ENCODE assay signal across 8 mouse cellular contexts in the genomic region with DNA sequence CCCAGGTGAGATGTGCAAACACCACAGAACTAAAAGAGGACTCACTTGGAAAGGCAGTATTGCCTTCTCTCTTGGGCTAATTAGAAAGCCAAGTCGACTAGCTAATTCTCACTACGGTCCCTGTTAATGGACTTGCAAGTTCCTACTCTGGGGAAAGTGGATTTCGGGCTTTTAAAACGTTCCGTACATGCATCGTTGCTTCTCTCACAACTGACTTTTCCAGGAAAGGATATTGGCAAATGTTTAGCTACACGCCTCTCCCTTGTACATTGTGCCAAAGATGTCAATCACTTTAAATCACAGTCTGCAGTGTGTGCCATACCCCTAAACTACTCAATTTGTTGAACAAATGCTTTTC. TPM values are rescaled to one million over a fixed set of nuclear protein-coding genes. Genes with fewer than 3 reads are reported as not detected.
A peak's percentile ranks its signal among the peaks of the same experiment; 100 is the strongest.
DNase-seq lines count a peak whose midpoint lies in the region; ATAC-seq and TF ChIP-seq lines count a peak whose summit lies in the region.

No protein-coding gene starts in this region.

- no peaks in the 10 kb centered on the region for H3K27me3 ChIP-seq in cerebellum, adult 2 months (ENCODE audit: control insufficient read depth, insufficient read depth, low read length)
- no peaks in the 10 kb centered on the region for H3K27me3 ChIP-seq in C2C12 (ENCODE audit: control insufficient read depth, insufficient read depth, insufficient read length)
- no peaks in the 10 kb centered on the region for H3K27me3 ChIP-seq in forebrain, embryonic 15.5 days
- H3K27me3 ChIP-seq in limb, embryonic 15.5 days: no peaks in the 10 kb centered on the region

- no peak for TF ChIP-seq CTCF in cerebellum, adult 2 months (IDR thresholded peaks at IDR 0.05; ENCODE audit: borderline replicate concordance, insufficient read depth, low read depth, low read length)
- TF ChIP-seq CTCF in C2C12 (IDR thresholded peaks at IDR 0.05; ENCODE audit: control insufficient read depth, insufficient read depth, insufficient read length): no peak

- no peak for ATAC-seq in forebrain, embryonic 15.5 days (replicated peaks)
- ATAC-seq in limb, embryonic 15.5 days (ENCODE audit: insufficient number of reproducible peaks, low FRiP score, low TSS enrichment, low read depth): no peak

- peak overlapping the region; percentile 94 for H3K4me3 ChIP-seq in cerebellum, adult 2 months (replicated peaks; ENCODE audit: insufficient read depth, low read depth, low read length)
- peak overlapping the region; percentile 66 for H3K4me3 ChIP-seq in C2C12 (ENCODE audit: insufficient read depth, poor library complexity, severe bottlenecking)
- H3K4me3 ChIP-seq in forebrain, embryonic 15.5 days: peak overlapping the region; percentile 92
- peak overlapping the region; percentile 95 for H3K4me3 ChIP-seq in limb, embryonic 15.5 days

- DNase-seq in cerebellum, adult 2 months: no peak
- no peak for DNase-seq in cerebellum, postnatal 25 days
- DNase-seq in thymus, postnatal 4 days: no peak
- DNase-seq in Muller cell, postnatal 12 days (ENCODE audit: inconsistent ontology term): no peak
- DNase-seq in embryo, embryonic 9.5 days (ENCODE audit: extremely low spot score): no peak

- peaks cover 13% of the 10 kb centered on the region for H3K4me1 ChIP-seq in cerebellum, adult 2 months (ENCODE audit: control insufficient read depth, insufficient read depth, low read length)
- peaks cover 16% of the 10 kb centered on the region for H3K4me1 ChIP-seq in forebrain, embryonic 15.5 days
- H3K4me1 ChIP-seq in limb, embryonic 15.5 days: 0 out of 2 replicates have a peak, but pooled peaks cover 8% of the 10 kb centered on the region

- H3K27ac ChIP-seq in cerebellum, adult 2 months (ENCODE audit: insufficient read depth, low read length): no peak overlapping the region
- peak overlapping the region; percentile 41; the same call in 1 of the 2 replicates for H3K27ac ChIP-seq in forebrain, embryonic 15.5 days (replicated peaks)
- H3K27ac ChIP-seq in limb, embryonic 15.5 days: peak overlapping the region; percentile 71; the same call in 1 of the 2 replicates

- WGBS in cerebellum, adult 2 months: 6% methylated on average over 7 of the region's 7 CpGs
- 7% methylated on average over 7 of the region's 7 CpGs for WGBS in forebrain, embryonic 15.5 days
- WGBS in limb, embryonic 15.5 days: 11% methylated on average over 7 of the region's 7 CpGs

- H3ac ChIP-seq in C2C12 (ENCODE audit: control insufficient read depth, insufficient read length, low read depth): no peak overlapping the region

- H3K79me2 ChIP-seq in C2C12 (ENCODE audit: control insufficient read depth, insufficient read depth): peaks cover 34% of the 10 kb centered on the region

- peaks cover 4% of the 10 kb centered on the region for H3K36me3 ChIP-seq in C2C12 (ENCODE audit: control insufficient read depth, insufficient read depth)
- no peaks in the 10 kb centered on the region for H3K36me3 ChIP-seq in forebrain, embryonic 15.5 days
- H3K36me3 ChIP-seq in limb, embryonic 15.5 days: no peaks in the 10 kb centered on the region

- peaks cover 17% of the 10 kb centered on the region for H3K79me3 ChIP-seq in C2C12 (ENCODE audit: low read depth)

- peak overlapping the region; percentile 82 for H3K4me2 ChIP-seq in forebrain, embryonic 15.5 days (replicated peaks)
- peak overlapping the region; percentile 79 for H3K4me2 ChIP-seq in limb, embryonic 15.5 days

- H3K9ac ChIP-seq in forebrain, embryonic 15.5 days (replicated peaks): no peak overlapping the region
- peak overlapping the region; percentile 35; the same call in 1 of the 2 replicates for H3K9ac ChIP-seq in limb, embryonic 15.5 days

- no peak for TF ChIP-seq POLR2A in cerebellum, adult 2 months (IDR thresholded peaks at IDR 0.05; ENCODE audit: borderline replicate concordance, insufficient read depth, low read length)

- no peaks in the 10 kb centered on the region for H3K9me3 ChIP-seq in forebrain, embryonic 15.5 days
- H3K9me3 ChIP-seq in limb, embryonic 15.5 days: no peaks in the 10 kb centered on the region

TF ChIP-seq in C2C12, 6 proteins besides CTCF, POLR2A, EP300 and RAD21:
- TF ChIP-seq MYOG (IDR thresholded peaks at IDR 0.05; ENCODE audit: control insufficient read depth, extremely low read depth, insufficient read length): no peak
- TF ChIP-seq MAX (IDR thresholded peaks at IDR 0.05): no peak
- no peak for TF ChIP-seq FOSL1 (IDR thresholded peaks at IDR 0.05; ENCODE audit: insufficient read depth, low read length, poor library complexity, severe bottlenecking)
- no peak for TF ChIP-seq USF1 (IDR thresholded peaks at IDR 0.05; ENCODE audit: low read depth)
- no peak for TF ChIP-seq MYOD1 (IDR thresholded peaks at IDR 0.05; ENCODE audit: control insufficient read depth, insufficient read length, low read depth)

RNA-seq across cellular contexts. Expression of a gene that starts 0.9 kb away (rescaled TPM):
- 20.8 and 20.9 TPM in 2 replicates for polyA plus RNA-seq in cerebellum, adult 2 months (2012; rRNA removed)
- 5.9 TPM for polyA plus RNA-seq in C2C12 (2012; fragmentation: generic; extraction: Trizol)
- polyA plus RNA-seq in forebrain, embryonic 15.5 days (2015; fragmentation: Nextera tagmentation; extraction: Ambion mirVana): 9.5 and 10.1 TPM in 2 replicates
- 12.0 and 13.1 TPM in 2 replicates for polyA plus RNA-seq in limb, embryonic 15.5 days (2015; fragmentation: Nextera tagmentation; extraction: Ambion mirVana)
